Mouse (Mus musculus): ENCODE measurements at regions not wholly inside any gene's neighbourhood (a gene's known extent, or its start where the extent isn't known, plus 50 kb on each side); places are given as distances from the start of the nearest gene placed in this dataset.

DNA sequence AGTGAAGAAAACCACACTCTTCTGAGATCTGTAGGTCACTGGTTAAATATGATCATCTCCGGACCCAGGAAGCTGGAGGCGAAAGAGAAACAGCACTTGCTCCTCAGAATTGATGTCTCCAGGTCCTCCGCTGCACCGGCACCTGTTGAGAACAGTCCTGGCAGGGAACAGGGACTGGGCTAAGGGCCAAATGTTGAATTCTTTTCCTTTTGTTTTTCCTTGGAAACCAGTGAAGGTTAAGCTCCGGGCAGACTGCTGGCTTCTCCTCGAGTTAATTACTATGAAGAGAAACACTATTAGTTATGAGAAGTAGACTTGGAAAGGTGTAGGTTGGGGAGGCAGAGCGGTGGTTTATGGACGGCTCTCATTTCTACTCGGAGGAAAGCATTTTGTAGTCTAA, 242.7 kb downstream of the Rngtt start:
- Histone ChIP-seq H3K4me3 (replicated peaks) (no peak overlapping the region), H3K4me2 (no peak overlapping the region), H3K27ac (no peak overlapping the region), H3K36me3 (no peaks in the 10 kb centered on the region), H3K4me1 (replicated peaks) (no peaks in the 10 kb centered on the region), H3K27me3 (peaks cover 21% of the 10 kb centered on the region), H3K9ac (no peak overlapping the region), H3K9me3 (replicated peaks) (no peaks in the 10 kb centered on the region)
- 74% methylated on average over 9 of the region's 9 CpGs for WGBS (ENCODE audit: insufficient replicate concordance)
- ATAC-seq (ENCODE audit: low read depth): no peak
- DNase-seq: no peak

DNA sequence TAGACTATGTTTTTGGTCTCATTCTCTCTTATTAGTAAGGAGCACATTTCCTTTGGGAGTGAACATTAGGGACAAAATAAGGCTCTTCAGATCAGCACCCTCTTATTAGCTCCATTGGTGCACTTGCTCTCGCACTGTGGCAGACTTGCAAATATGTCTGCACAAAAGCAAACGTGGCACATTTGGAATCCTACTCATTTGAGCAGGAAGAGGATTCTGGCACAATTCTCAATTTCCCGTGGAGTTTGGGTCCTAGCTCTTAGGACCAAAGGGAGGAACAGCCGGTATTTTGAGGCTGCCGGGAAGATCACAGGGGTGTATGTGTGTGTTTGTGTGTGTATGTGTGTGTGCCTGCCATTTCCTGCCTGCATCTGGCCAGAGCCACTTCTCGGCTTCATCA, 244.5 kb downstream of the Rngtt start:
- H3K27me3 ChIP-seq: peaks cover 21% of the 10 kb centered on the region
- no peak overlapping the region for H3K9ac ChIP-seq
- DNase-seq (no peak), ATAC-seq (ENCODE audit: low read depth) (no peak)
- 36% methylated on average over 6 of the region's 6 CpGs for WGBS (ENCODE audit: insufficient replicate concordance)
- no peaks in the 10 kb centered on the region for H3K36me3 ChIP-seq
- H3K9me3 ChIP-seq (replicated peaks): no peaks in the 10 kb centered on the region
- no peak overlapping the region for H3K4me2 ChIP-seq
- H3K27ac ChIP-seq: no peak overlapping the region
- H3K4me1 ChIP-seq (replicated peaks): no peaks in the 10 kb centered on the region
- no peak overlapping the region for H3K4me3 ChIP-seq (replicated peaks)

DNA sequence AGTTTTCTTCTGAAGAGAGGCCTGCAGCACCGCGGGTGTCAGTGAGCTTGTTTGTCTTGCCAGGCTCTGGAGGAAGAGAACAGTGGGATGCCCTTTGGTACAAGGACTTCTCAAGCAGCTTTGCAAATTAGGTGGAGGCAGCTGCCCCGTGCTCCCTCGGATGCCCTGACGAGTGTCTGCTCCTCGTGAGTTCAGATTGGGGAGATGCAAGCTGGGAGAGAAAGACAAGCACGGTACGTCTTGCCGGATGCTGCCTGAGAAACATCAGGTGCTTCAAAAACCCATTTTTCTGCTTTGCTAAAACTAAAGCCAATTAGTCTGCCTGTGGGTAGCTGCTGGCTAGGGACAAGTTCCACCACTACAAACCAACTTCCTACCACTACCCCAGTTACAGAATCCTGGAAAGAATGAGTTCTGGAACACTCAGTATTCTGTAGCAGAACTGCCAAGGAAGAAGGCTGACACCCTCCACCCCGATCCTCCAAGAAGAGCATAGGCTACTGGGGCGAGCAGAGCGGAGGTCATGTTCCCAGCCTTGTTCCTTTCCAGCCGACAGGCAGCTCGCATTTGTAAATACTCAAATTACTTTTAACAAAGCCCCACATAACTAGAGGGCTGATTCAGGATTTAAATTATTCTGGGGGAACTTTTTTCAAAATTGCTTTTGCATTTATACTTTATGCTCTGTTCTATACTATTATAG, 245.3 kb downstream of the Rngtt start:
- H3K4me2 ChIP-seq: no peak overlapping the region

DNA sequence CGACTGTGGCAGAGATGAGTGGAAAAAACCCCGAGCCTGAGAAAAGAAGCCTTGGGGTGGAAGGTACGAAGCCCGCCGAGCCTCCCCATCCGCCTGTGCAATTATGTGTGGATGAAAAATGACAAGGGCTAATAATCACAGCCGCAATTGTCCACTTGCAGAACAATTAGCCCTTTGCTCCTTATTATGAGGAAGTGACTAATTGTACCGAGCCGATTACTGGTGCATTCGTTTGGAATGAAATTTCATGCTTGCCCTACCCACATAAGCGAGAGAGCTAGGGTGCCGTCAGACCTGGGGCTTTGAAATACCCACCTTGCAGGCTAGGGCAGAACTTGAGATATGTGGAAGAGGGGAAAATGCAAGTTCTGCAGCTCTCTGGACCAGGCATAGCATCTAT, 245.9 kb downstream of the Rngtt start:
- Histone ChIP-seq H3K4me1 (replicated peaks) (no peaks in the 10 kb centered on the region), H3K27me3 (peaks cover 21% of the 10 kb centered on the region), H3K36me3 (no peaks in the 10 kb centered on the region), H3K4me3 (replicated peaks) (no peak overlapping the region), H3K9ac (no peak overlapping the region), H3K27ac (no peak overlapping the region), H3K4me2 (no peak overlapping the region), H3K9me3 (replicated peaks) (no peaks in the 10 kb centered on the region)
- DNase-seq: no peak
- 56% methylated on average over 12 of the region's 12 CpGs for WGBS (ENCODE audit: insufficient replicate concordance)
- ATAC-seq (ENCODE audit: low read depth): no peak

More for the DNA sequence above, 245.3 kb downstream of the Rngtt start:
- Histone ChIP-seq H3K9me3 (replicated peaks) (no peaks in the 10 kb centered on the region), H3K4me1 (replicated peaks) (no peaks in the 10 kb centered on the region), H3K27me3 (peaks cover 21% of the 10 kb centered on the region), H3K9ac (no peak overlapping the region), H3K4me3 (replicated peaks) (no peak overlapping the region), H3K36me3 (no peaks in the 10 kb centered on the region), H3K27ac (no peak overlapping the region)
- DNase-seq (no peak), ATAC-seq (ENCODE audit: low read depth) (no peak)
- WGBS (ENCODE audit: insufficient replicate concordance): 22% methylated on average over 14 of the region's 14 CpGs

DNA sequence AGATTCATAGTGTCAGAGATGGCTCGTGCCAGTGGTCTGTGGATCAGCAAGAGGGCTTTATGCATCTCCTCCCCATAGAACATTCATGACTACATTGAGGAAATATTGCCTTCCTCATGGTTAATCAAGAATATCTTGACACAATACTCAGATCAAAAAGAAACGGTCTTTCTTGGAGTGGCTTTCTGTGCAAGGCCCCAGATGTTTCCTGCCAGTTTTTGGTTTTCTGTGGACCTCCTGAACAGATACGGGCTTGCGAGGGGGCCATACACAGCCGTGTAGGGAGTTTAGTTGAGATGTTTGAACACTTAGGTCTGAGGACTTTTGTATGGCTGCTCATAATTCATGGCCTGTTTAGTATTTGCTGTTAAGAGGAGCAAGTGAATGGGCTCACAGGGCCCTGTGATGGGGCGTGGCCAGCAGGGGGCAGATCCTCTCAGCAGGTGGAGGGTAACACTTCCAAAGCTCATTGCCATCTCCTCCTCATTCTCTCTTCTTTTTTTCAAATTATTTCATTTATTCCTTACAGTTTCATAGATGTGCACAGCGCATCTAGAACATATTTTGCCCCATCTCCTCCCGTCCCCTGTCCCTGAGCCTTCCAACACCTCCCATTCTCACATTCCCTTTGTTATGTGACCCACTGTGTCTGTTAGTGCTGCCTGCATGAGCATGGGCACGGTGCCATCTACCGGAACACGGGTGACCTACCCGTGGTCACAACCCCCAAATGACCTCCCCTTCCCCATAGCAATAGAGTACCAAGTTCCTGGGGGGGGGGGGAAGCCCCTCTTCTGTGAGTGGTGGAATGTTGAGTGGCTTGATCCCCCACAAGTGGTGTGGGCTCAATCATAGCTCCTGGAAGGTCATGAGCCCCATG, 246.8 kb downstream of the Rngtt start:
- Histone ChIP-seq H3K27me3 (peaks cover 21% of the 10 kb centered on the region), H3K27ac (no peak overlapping the region), H3K4me2 (no peak overlapping the region), H3K36me3 (no peaks in the 10 kb centered on the region), H3K4me3 (replicated peaks) (no peak overlapping the region), H3K9me3 (replicated peaks) (no peaks in the 10 kb centered on the region), H3K9ac (no peak overlapping the region), H3K4me1 (replicated peaks) (no peaks in the 10 kb centered on the region)
- DNase-seq (no peak), ATAC-seq (ENCODE audit: low read depth) (no peak)
- WGBS (ENCODE audit: insufficient replicate concordance): 58% methylated on average over 12 of the region's 12 CpGs

DNA sequence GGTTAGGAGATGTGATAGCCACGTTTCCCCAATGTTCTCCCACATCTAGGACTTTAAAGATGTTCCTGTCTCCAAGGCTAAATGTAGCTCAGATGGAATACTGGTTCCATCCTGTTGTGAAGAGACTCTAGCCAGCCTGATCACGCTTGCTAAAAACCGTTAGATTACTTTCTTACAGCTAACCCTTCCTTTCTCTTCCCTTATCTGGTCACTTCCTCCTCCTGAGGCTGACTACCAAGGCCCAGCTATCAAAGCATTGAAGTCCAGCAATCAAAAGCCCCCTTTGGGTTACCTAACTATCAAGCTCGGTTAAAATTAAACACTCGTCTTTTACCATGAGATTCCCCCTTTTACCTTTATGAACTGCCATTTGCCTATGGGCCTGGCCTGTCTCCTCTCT, 260.2 kb downstream of the Rngtt start:
- WGBS (ENCODE audit: insufficient replicate concordance): 32% methylated on average over 5 of the region's 5 CpGs
- H3K9me3 ChIP-seq (replicated peaks): no peaks in the 10 kb centered on the region

DNA sequence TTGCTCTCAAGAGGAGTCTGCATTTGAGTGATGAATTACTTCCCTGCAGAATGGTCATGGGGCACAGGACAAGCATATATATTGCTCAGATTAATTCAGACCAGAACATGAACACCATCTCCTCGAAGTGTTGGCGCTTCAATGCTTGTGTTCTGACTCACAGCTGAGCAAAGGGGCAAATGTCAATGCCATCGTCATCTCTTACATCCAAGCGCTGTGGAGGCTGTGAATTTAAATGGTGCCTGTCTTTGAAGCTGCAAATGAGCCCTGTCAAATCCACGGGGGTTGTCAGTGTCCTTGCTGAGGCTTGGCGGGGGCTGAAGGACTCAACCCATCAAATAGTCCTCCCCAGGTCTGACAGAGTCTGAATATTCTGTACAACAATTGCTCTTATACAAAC, 261.2 kb downstream of the Rngtt start:
- no peaks in the 10 kb centered on the region for H3K9me3 ChIP-seq (replicated peaks)
- no peak overlapping the region for H3K4me2 ChIP-seq
- H3K36me3 ChIP-seq: no peaks in the 10 kb centered on the region
- H3K27ac ChIP-seq: no peak overlapping the region
- H3K9ac ChIP-seq: no peak overlapping the region
- H3K4me1 ChIP-seq (replicated peaks): no peaks in the 10 kb centered on the region
- H3K4me3 ChIP-seq (replicated peaks): no peak overlapping the region
- H3K27me3 ChIP-seq: no peaks in the 10 kb centered on the region
- WGBS (ENCODE audit: insufficient replicate concordance): 55% methylated on average over 6 of the region's 6 CpGs
- ATAC-seq (ENCODE audit: low read depth) (no peak), DNase-seq (no peak)

More for the DNA sequence above, 260.2 kb downstream of the Rngtt start:
- H3K9ac ChIP-seq: no peak overlapping the region
- H3K27me3 ChIP-seq: no peaks in the 10 kb centered on the region
- no peaks in the 10 kb centered on the region for H3K36me3 ChIP-seq
- no peak overlapping the region for H3K4me2 ChIP-seq
- no peak overlapping the region for H3K27ac ChIP-seq
- no peak overlapping the region for H3K4me3 ChIP-seq (replicated peaks)
- ATAC-seq (ENCODE audit: low read depth) (no peak), DNase-seq (no peak)
- H3K4me1 ChIP-seq (replicated peaks): no peaks in the 10 kb centered on the region

DNA sequence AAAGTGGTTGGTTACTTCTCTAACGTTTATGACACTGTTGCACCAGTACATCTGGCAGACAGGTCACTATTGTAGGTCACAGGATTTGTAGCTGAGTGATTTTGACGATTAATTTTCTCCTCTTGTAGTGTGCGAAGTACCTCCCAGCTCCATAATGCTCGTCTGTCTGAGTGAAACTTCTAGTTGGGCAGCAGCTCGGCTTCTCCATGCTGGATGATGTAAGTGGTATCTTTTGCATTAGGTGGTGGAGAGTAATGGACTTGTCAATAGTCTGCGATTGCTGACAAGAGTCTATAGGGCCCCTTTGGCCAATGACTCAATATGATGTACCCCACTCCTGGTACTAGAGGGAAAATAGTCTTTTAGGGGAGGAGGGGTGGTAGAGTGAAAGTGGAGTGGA, 267.5 kb downstream of the Rngtt start:
- Histone ChIP-seq H3K27ac (no peak overlapping the region), H3K4me1 (replicated peaks) (no peaks in the 10 kb centered on the region), H3K27me3 (no peaks in the 10 kb centered on the region), H3K9me3 (replicated peaks) (0 out of 2 replicates have a peak, but pooled peaks cover 4% of the 10 kb centered on the region), H3K4me2 (no peak overlapping the region), H3K36me3 (no peaks in the 10 kb centered on the region), H3K9ac (no peak overlapping the region), H3K4me3 (replicated peaks) (no peak overlapping the region)
- DNase-seq (no peak), ATAC-seq (ENCODE audit: low read depth) (no peak)
- 68% methylated on average over 6 of the region's 6 CpGs for WGBS (ENCODE audit: insufficient replicate concordance)

DNA sequence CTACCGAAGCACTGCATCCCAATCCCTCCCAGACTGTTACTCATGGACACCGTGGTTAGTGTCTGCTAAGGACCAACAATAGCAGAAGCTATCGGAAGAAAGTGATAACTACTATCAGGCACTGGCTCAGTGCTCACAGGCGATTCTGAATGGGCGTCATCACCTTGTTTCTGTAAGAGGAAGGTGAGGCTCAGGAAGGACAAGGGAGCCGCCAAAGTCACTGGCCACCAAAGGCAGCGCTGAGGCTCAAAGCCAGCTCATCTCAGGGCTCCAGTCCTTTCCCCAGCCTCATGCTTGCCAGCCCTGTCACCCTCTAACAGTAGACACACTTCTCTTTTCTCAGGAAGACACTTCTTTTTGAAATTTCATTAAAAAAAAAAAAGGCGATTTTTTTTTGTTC, 270.4 kb downstream of the Rngtt start:
- no peaks in the 10 kb centered on the region for H3K4me1 ChIP-seq (replicated peaks)
- no peak for ATAC-seq (ENCODE audit: low read depth)
- H3K4me3 ChIP-seq (replicated peaks): no peak overlapping the region
- no peaks in the 10 kb centered on the region for H3K36me3 ChIP-seq
- no peak overlapping the region for H3K9ac ChIP-seq
- no peaks in the 10 kb centered on the region for H3K27me3 ChIP-seq
- WGBS (ENCODE audit: insufficient replicate concordance): 53% methylated on average over 8 of the region's 8 CpGs
- 0 out of 2 replicates have a peak, but pooled peaks cover 4% of the 10 kb centered on the region for H3K9me3 ChIP-seq (replicated peaks)
- no peak overlapping the region for H3K4me2 ChIP-seq
- H3K27ac ChIP-seq: no peak overlapping the region
- DNase-seq: no peak

DNA sequence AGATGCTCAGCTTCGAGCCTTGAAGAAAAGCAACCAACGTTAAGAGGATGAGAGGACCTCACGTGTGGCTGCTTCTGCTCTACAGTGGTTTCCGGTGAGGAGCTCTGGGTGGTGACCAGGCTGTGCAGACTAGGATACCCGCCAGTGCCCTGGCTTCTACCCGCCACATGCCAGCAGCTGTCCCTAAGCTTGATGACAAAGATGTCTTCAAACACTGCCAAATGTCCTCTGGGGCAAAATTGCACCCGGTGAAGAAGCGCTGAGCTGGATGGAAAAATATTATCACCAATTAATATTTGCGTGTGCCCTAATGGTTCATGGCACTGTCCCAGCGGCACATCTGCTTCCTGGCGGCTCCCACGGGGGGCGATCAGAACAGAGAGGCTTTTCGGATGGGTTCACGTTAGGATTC, 271.1 kb downstream of the Rngtt start:
- Histone ChIP-seq H3K36me3 (no peaks in the 10 kb centered on the region), H3K9me3 (replicated peaks) (0 out of 2 replicates have a peak, but pooled peaks cover 4% of the 10 kb centered on the region), H3K27me3 (no peaks in the 10 kb centered on the region), H3K4me2 (no peak overlapping the region), H3K27ac (no peak overlapping the region), H3K9ac (no peak overlapping the region), H3K4me1 (replicated peaks) (no peaks in the 10 kb centered on the region), H3K4me3 (replicated peaks) (no peak overlapping the region)
- DNase-seq (no peak), ATAC-seq (ENCODE audit: low read depth) (no peak)
- WGBS (ENCODE audit: insufficient replicate concordance): 70% methylated on average over 15 of the region's 15 CpGs

DNA sequence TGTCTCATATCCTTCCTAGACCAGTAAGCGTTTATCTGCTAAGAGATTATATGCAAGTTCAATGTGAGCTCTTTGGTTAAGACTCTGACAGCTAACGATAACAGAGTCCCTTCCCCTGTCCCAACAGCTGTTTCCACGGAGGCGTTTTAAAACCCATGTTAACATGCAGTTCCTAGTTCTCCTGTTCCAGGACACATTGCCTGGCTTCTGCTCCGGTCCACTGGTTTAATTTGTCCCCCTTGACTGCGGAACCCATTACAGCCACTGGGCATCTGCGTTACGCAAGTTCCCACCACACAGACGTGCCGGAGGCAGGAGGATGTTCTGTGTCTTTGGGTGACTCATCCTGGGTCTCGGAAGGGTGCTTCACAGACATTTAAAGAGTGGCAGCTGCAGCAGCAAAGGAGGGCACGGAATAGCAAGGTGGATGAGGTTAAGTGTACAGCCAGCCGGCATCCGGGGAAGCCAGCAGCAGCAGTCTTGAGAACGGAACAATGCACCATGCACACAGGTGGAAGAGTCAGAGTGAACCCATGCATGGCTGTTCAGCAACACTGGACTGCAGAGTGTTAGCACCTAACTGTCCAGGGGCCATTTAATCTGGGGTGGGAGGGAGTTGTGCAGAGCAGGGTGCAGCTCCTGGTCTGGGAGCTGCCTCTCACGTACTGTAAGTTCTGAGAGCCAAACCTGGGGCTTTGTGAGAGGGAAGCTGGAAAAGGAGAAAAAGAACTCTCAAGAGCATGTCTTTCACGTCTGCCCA, 271.8 kb downstream of the Rngtt start:
- H3K4me2 ChIP-seq: no peak overlapping the region
- peaks cover 6% of the 10 kb centered on the region; the same call in 1 of the 2 replicates for H3K4me1 ChIP-seq (replicated peaks)
- no peaks in the 10 kb centered on the region for H3K36me3 ChIP-seq
- DNase-seq (no peak), ATAC-seq (ENCODE audit: low read depth) (no peak)
- no peak overlapping the region for H3K27ac ChIP-seq
- 55% methylated on average over 17 of the region's 17 CpGs for WGBS (ENCODE audit: insufficient replicate concordance)
- H3K27me3 ChIP-seq: no peaks in the 10 kb centered on the region
- no peak overlapping the region for H3K4me3 ChIP-seq (replicated peaks)
- 0 out of 2 replicates have a peak, but pooled peaks cover 4% of the 10 kb centered on the region for H3K9me3 ChIP-seq (replicated peaks)
- no peak overlapping the region for H3K9ac ChIP-seq

Measured in liver, embryonic 13.5 days (tissue).